Mouse (Mus musculus) CH12.LX (cell line): ENCODE results near the gene Wsb2. TPM values are rescaled to one million over a fixed set of nuclear protein-coding genes. Genes with fewer than 3 reads are reported as not detected.

ENCODE experiments used
- DNase-seq: peaks from one replicate; pipeline ENCODE4 v3.0.0-alpha.2; 2013; ENCODE audit errors: extremely low read depth
- H3K27ac ChIP-seq: 2 replicates; pipeline ENCODE4 v1.5.1; 2012; ENCODE audit warnings: low read depth, mild to moderate bottlenecking, control low read depth, moderate library complexity; ENCODE audit not compliant: insufficient read depth
- H3K27me3 ChIP-seq: replicated peaks from 2 replicates; pipeline ENCODE3; 2012; ENCODE audit warnings: inconsistent platforms
- H3K36me3 ChIP-seq, 2 experiments: replicated peaks in 1 of 2; 2 replicates each; pipeline versions ENCODE3 to v1.6.1; 2012; ENCODE audit warnings: inconsistent platforms in 1 of 2, low read length in 1 of 2, mild to moderate bottlenecking in 1 of 2, mixed read lengths in 1 of 2, moderate library complexity in 1 of 2; ENCODE audit not compliant: control insufficient read depth in 1 of 2, insufficient read depth in 1 of 2
- H3K4me1 ChIP-seq, 2 experiments: 2 replicates each; pipeline ENCODE4 v1.6.1; 2012; ENCODE audit warnings: inconsistent platforms in 1 of 2, moderate library complexity in 1 of 2; ENCODE audit not compliant: insufficient read depth in 2 of 2, control insufficient read depth in 1 of 2
- H3K4me2 ChIP-seq: 2 replicates; pipeline ENCODE4 v1.6.1; 2012; ENCODE audit warnings: low read depth, mild to moderate bottlenecking, control low read depth; ENCODE audit not compliant: poor library complexity, insufficient read depth, severe bottlenecking
- H3K4me3 ChIP-seq, 3 experiments: fragments of 150-350 bp in 1 of 3; sonication (generic) in 1 of 3; replicated peaks in 1 of 3; 2 replicates each; pipeline versions ENCODE3 to v1.5.1; 2011 to 2012; ENCODE audit warnings: low read depth in 2 of 3, low read length in 2 of 3, mild to moderate bottlenecking in 2 of 3, moderate library complexity in 2 of 3, control low read depth in 1 of 3, improper control_type of control experiment in 1 of 3, inconsistent platforms in 1 of 3, mixed read lengths in 1 of 3; ENCODE audit not compliant: poor library complexity in 1 of 3
- H3K79me2 ChIP-seq: replicated peaks from 2 replicates; pipeline ENCODE4 v1.6.1; 2012; ENCODE audit warnings: mild to moderate bottlenecking, moderate library complexity; ENCODE audit not compliant: control insufficient read depth, poor library complexity, insufficient read depth, severe bottlenecking; ENCODE audit errors: extremely low read depth
- H3K9ac ChIP-seq: 2 replicates; pipeline ENCODE4 v1.6.1; 2012; ENCODE audit warnings: low read depth, mild to moderate bottlenecking, control low read depth, moderate library complexity; ENCODE audit not compliant: insufficient read depth
- H3K9me3 ChIP-seq: replicated peaks from 2 replicates; pipeline ENCODE3; 2012; ENCODE audit warnings: low read length, inconsistent platforms, mixed read lengths
- BHLHE40 ChIP-seq: IDR thresholded peaks from 2 replicates; pipeline ENCODE4 v1.6.1; 2011; ENCODE audit warnings: mild to moderate bottlenecking, low read depth, low read length, improper control_type of control experiment
- CHD1 ChIP-seq: IDR thresholded peaks from 2 replicates; pipeline ENCODE4 v1.6.1; 2012; ENCODE audit warnings: low read depth, low read length, improper control_type of control experiment, inconsistent platforms
- CHD2 ChIP-seq: IDR thresholded peaks from 2 replicates; pipeline ENCODE4 v1.6.1; 2011; ENCODE audit warnings: low read length, improper control_type of control experiment
- E2F4 ChIP-seq: IDR thresholded peaks from 2 replicates; pipeline ENCODE4 v1.6.1; 2011; ENCODE audit warnings: low read depth, low read length, improper control_type of control experiment; ENCODE audit not compliant: insufficient replicate concordance
- EP300 ChIP-seq: IDR thresholded peaks from 2 replicates; pipeline ENCODE4 v1.6.1; 2011; ENCODE audit warnings: low read length, improper control_type of control experiment
- GABPA ChIP-seq: IDR thresholded peaks from 2 replicates; pipeline ENCODE4 v1.6.1; 2012; ENCODE audit warnings: low read depth, low read length, improper control_type of control experiment, inconsistent platforms; ENCODE audit not compliant: insufficient replicate concordance
- IRF4 ChIP-seq: IDR thresholded peaks from 2 replicates; pipeline ENCODE4 v1.6.1; 2014; ENCODE audit warnings: low read depth, mild to moderate bottlenecking, inconsistent platforms, low read length, improper control_type of control experiment
- JUN ChIP-seq: IDR thresholded peaks from 2 replicates; pipeline ENCODE4 v1.6.1; 2011; ENCODE audit warnings: low read depth, mild to moderate bottlenecking, low read length, improper control_type of control experiment, moderate library complexity; ENCODE audit not compliant: insufficient read depth
- KAT2A ChIP-seq: IDR thresholded peaks from 2 replicates; pipeline ENCODE4 v1.6.1; 2012; ENCODE audit warnings: low read length, improper control_type of control experiment, inconsistent platforms; ENCODE audit not compliant: insufficient replicate concordance
- MAFK ChIP-seq: IDR thresholded peaks from 2 replicates; pipeline ENCODE4 v1.6.1; 2011; ENCODE audit warnings: low read length, improper control_type of control experiment; ENCODE audit not compliant: insufficient replicate concordance
- MAX ChIP-seq: IDR thresholded peaks from 2 replicates; pipeline ENCODE4 v1.6.1; 2011; ENCODE audit warnings: low read length, improper control_type of control experiment
- MAZ ChIP-seq: IDR thresholded peaks from 2 replicates; pipeline ENCODE4 v1.6.1; 2012; ENCODE audit warnings: low read depth, mild to moderate bottlenecking, inconsistent platforms, low read length, improper control_type of control experiment, moderate library complexity
- MEF2A ChIP-seq: IDR thresholded peaks from 2 replicates; pipeline ENCODE4 v1.6.1; 2014; ENCODE audit warnings: low read depth, mild to moderate bottlenecking, inconsistent platforms, low read length, improper control_type of control experiment, borderline replicate concordance
- MXI1 ChIP-seq: IDR thresholded peaks from 2 replicates; pipeline ENCODE4 v1.6.1; 2011; ENCODE audit warnings: mild to moderate bottlenecking, low read depth, low read length, improper control_type of control experiment
- MYC ChIP-seq: IDR thresholded peaks from 2 replicates; pipeline ENCODE4 v1.6.1; 2011; ENCODE audit warnings: low read depth, mild to moderate bottlenecking, improper control_type of control experiment, low read length
- NRF1 ChIP-seq: IDR thresholded peaks from 2 replicates; pipeline ENCODE4 v1.6.1; 2014; ENCODE audit warnings: low read depth, mild to moderate bottlenecking, inconsistent platforms, low read length, improper control_type of control experiment, moderate library complexity
- POLR2A ChIP-seq: IDR thresholded peaks from 2 replicates; pipeline ENCODE4 v1.6.1; 2011; ENCODE audit warnings: low read depth, mild to moderate bottlenecking, improper control_type of control experiment, low read length
- POLR2AphosphoS2 ChIP-seq: IDR thresholded peaks from 2 replicates; pipeline ENCODE4 v1.6.1; 2011; ENCODE audit warnings: low read depth, low read length, improper control_type of control experiment
- SMC3 ChIP-seq: IDR thresholded peaks from 2 replicates; pipeline ENCODE4 v1.6.1; 2011; ENCODE audit warnings: low read depth, low read length, improper control_type of control experiment
- UBTF ChIP-seq: IDR thresholded peaks from 2 replicates; pipeline ENCODE4 v1.6.1; 2012; ENCODE audit warnings: low read depth, mild to moderate bottlenecking, inconsistent platforms, low read length, improper control_type of control experiment, moderate library complexity
- USF1 ChIP-seq: IDR thresholded peaks from 2 replicates; pipeline ENCODE4 v1.6.1; 2014; ENCODE audit warnings: low read depth, mild to moderate bottlenecking, inconsistent platforms, low read length, improper control_type of control experiment
- ZC3H11A ChIP-seq: IDR thresholded peaks from 2 replicates; pipeline ENCODE4 v1.6.1; 2012; ENCODE audit warnings: low read depth, mild to moderate bottlenecking, inconsistent platforms, low read length, improper control_type of control experiment
- ZKSCAN1 ChIP-seq: IDR thresholded peaks from 2 replicates; pipeline ENCODE4 v1.6.1; 2012; ENCODE audit warnings: low read depth, inconsistent platforms, low read length, improper control_type of control experiment, borderline replicate concordance
- ZMIZ1 ChIP-seq: IDR thresholded peaks from 2 replicates; pipeline ENCODE4 v1.6.1; 2012; ENCODE audit warnings: low read depth, mild to moderate bottlenecking, inconsistent platforms, low read length, improper control_type of control experiment
- ZNF384 ChIP-seq: IDR thresholded peaks from 2 replicates; pipeline ENCODE4 v1.6.1; 2012; ENCODE audit warnings: low read depth, low read length, improper control_type of control experiment, inconsistent platforms
- dilution Hi-C: fragments of 300-500 bp; cut with MboI; formaldehyde crosslinking; loops from 2 replicates; pipeline ENCODE4 v1.14.3; 2020; ENCODE audit warnings: low sequenced_read_pairs; ENCODE audit not compliant: extremely low pct_unique_long_range_greater_than_20kb, extremely low pct_ligation_motif_present
- in situ Hi-C: fragments of 300-500 bp; cut with MboI; formaldehyde crosslinking; loops from 3 replicates; pipeline ENCODE4 v1.14.3; 2019; ENCODE audit warnings: low sequenced_read_pairs, low pct_ligation_motif_present, low pct_unique_long_range_greater_than_20kb, mixed read lengths
- polyA plus RNA-seq: library from polyadenylated mRNA; unstranded; fragments of >175 nt; gene quantifications from 2 replicates; pipeline ENCODE4 v1.2.1, GENCODE M21; 2012; ENCODE audit warnings: low read depth; ENCODE audit not compliant: insufficient read length
- total RNA-seq, 2 experiments: library from RNA; depleted of rRNA; stranded (reverse); fragments of 300-350 nt in 1 of 2; fragments of >200 nt in 1 of 2; gene quantifications; 2 replicates each; pipeline ENCODE4 v1.2.3; 2012 to 2014

Wsb2 gene
- total and polyA plus RNA-seq, 3 experiments: 36.1 to 44.2 (median 41.7) TPM

- Histone ChIP-seq H3K79me2 (no peaks in the 10 kb centered on the region), H3K4me2 (no peak overlapping the region), H3K4me3 (no peak overlapping the region), H3K9me3 (peaks cover 26% of the 10 kb centered on the region), H3K9ac (no peak overlapping the region), H3K27me3 (no peaks in the 10 kb centered on the region), H3K4me1 (peaks cover 13 to 26% of the 10 kb centered on the region in 2 experiments), H3K27ac (no peak overlapping the region), H3K36me3 (no peaks in the 10 kb centered on the region)
- DNase-seq: no peak
- in situ Hi-C loops: no loop called here
- TF ChIP-seq MAZ (no peak), BHLHE40 (no peak), ZKSCAN1 (no peak), CHD1 (no peak), MAX (no peak), SMC3 (no peak), MAFK (no peak), POLR2A (no peak), MEF2A (no peak), IRF4 (0 out of 2 replicates have a peak, but pooled peaks have one; percentile 25), MXI1 (no peak), ZMIZ1 (no peak), NRF1 (no peak), CHD2 (peak; percentile 65; the same call in 1 of the 2 replicates), EP300 (no peak), JUN (no peak), MYC (no peak), ZNF384 (no peak), E2F4 (no peak), ZC3H11A (no peak), USF1 (peak; percentile 53), POLR2AphosphoS2 (no peak), KAT2A (no peak), UBTF (no peak), GABPA (no peak)
- TF ChIP-seq, all 38 proteins: peak for 3
- dilution Hi-C loops: no loop called here
Measured at GRCm38 (mm10) chr5:117396596-117397014, 39.5 kb downstream of the Wsb2 start.
